Mouse (Mus musculus) lung, embryonic 16.5 days (tissue): ENCODE data around the gene Frat2. TPM values are rescaled to one million over a fixed set of nuclear protein-coding genes. Genes with fewer than 3 reads are reported as not detected.

ENCODE experiments used
- ATAC-seq: fragments of 200-750 bp; cut with Nextera tagmentation; 2 replicates; pipeline ENCODE4 v1.8.0; 2017; ENCODE audit warnings: low read depth, mild to moderate bottlenecking, moderate library complexity
- H3K27ac ChIP-seq: fragments of 300-500 bp; sonication (generic); 2 replicates; pipeline ENCODE4 v1.5.1; 2014; ENCODE audit warnings: mild to moderate bottlenecking, control low read depth, low read length
- H3K27me3 ChIP-seq: fragments of 300-500 bp; sonication (generic); 2 replicates; pipeline ENCODE4 v1.6.1; 2014; ENCODE audit warnings: low read depth, low read length, mixed read lengths; ENCODE audit not compliant: control insufficient read depth, insufficient read depth
- H3K36me3 ChIP-seq: fragments of 300-500 bp; sonication (generic); 2 replicates; pipeline ENCODE4 v1.6.1; 2014; ENCODE audit warnings: low read length; ENCODE audit not compliant: control insufficient read depth, insufficient read depth
- H3K4me1 ChIP-seq: fragments of 300-500 bp; sonication (generic); replicated peaks from 2 replicates; pipeline ENCODE4 v1.6.1; 2014; ENCODE audit warnings: low read length, mixed read lengths; ENCODE audit not compliant: control insufficient read depth, insufficient read depth
- H3K4me2 ChIP-seq: fragments of 300-500 bp; sonication (generic); 2 replicates; pipeline ENCODE4 v1.6.1; 2014; ENCODE audit warnings: low read depth, low read length, control low read depth
- H3K4me3 ChIP-seq: fragments of 300-500 bp; sonication (generic); 2 replicates; pipeline ENCODE4 v1.5.1; 2014; ENCODE audit warnings: mild to moderate bottlenecking, low read length, control low read depth
- H3K9ac ChIP-seq: fragments of 300-500 bp; sonication (generic); 2 replicates; pipeline ENCODE4 v1.6.1; 2014; ENCODE audit warnings: low read length, control low read depth
- H3K9me3 ChIP-seq: fragments of 300-500 bp; sonication (generic); 2 replicates; pipeline ENCODE4 v1.6.1; 2016; ENCODE audit warnings: low read length; ENCODE audit not compliant: control insufficient read depth
- WGBS: fragments of 180-500 bp; shearing (Covaris S2); extraction: QIAGEN DNeasy Blood & Tissue Kit; methylation state at CpG from one replicate; pipeline ENCODE4 v1.1.7; 2014; 5-methylcytosine and 5-hydroxymethylcytosine counted together
- polyA plus RNA-seq: library from polyadenylated mRNA; unstranded; fragments of >200 nt; fragmentation: Nextera tagmentation; extraction: Ambion mirVana; gene quantifications from 2 replicates; pipeline ENCODE4 v1.2.1, GENCODE M21; 2015

Frat2 gene
- polyA plus RNA-seq, 1 experiment from 2014 or later = 2.8 TPM

DNA sequence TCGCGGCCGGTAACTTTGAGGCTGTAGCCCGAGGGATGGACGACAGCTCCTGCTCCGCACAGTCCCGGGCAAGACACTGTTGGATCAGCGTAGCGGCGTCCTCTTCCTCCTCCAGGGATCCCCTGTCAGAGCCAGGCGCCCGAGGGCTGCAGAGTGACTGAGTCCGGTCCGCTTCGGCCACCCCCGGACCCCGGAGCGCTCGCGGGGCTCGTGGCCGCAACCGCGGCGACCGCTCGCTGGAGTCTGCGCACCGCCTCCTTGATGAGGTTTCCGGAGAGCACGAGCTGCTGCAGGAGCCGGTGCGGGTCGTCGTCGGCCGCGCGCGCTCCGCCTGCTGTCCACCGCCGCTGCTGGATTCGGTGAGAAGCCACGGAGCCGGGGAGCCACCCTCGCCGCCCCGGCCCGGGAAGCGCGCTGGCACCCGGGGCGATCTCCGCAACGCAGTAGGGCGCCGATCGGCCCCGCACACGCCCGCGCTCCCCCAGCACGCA lies 796 bp downstream of the Frat2 start:
- peak overlapping the region; percentile 76 for H3K9ac ChIP-seq
- under 1% methylated on average over 44 of the region's 64 CpGs for WGBS
- peaks cover 15% of the 10 kb centered on the region for H3K4me1 ChIP-seq
- no peaks in the 10 kb centered on the region; the same call in 1 of the 2 replicates for H3K27me3 ChIP-seq
- H3K9me3 ChIP-seq = no peaks in the 10 kb centered on the region
- peak overlapping the region; percentile 80 for H3K4me3 ChIP-seq
- ATAC-seq = peak; percentile 11; the same call in 1 of the 2 replicates
- no peaks in the 10 kb centered on the region for H3K36me3 ChIP-seq
- peak overlapping the region; percentile 91 for H3K27ac ChIP-seq
- H3K4me2 ChIP-seq = peak overlapping the region; percentile 93

DNA sequence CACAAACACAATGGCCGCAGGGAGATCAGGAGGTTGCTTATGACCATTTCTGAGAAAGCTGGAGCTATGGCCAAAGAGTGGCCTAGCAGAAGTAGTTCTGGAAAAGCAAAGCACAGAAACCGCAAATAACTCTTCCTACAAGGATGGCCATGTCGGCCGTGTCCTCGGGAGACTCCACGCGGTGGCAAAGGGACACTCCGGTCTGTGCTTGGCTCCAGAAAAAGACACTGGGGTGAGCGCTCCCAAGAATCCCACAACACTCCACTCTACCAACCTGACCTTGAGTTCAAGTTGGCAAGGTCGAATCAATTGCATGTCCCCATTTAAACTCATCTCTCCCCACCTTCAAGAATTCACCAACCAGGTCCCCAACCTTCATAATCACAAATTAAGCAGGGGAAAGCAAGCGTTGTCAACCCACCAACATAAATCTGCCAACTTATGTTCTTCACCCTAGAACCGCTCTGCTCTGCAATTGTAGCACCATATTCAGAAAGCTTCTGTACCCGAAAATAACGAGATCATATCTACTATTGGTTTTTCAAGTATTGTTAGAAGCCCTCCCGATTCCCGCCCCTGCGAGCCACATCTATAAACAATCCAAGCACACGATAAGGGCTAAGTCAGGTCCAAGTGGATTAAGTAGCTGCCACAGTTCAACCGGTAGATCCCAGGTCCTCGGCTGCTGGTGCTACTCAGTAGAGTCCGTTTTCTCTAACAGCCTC lies 1.4 kb downstream of the Frat2 start:
- whole genome bisulfite sequencing = 14% methylated on average over 21 of the region's 21 CpGs
- Histone ChIP-seq H3K4me3 (peak overlapping the region; percentile 80), H3K36me3 (no peaks in the 10 kb centered on the region), H3K4me1 (peaks cover 15% of the 10 kb centered on the region), H3K27me3 (no peaks in the 10 kb centered on the region; the same call in 1 of the 2 replicates), H3K27ac (no peak overlapping the region), H3K4me2 (peak overlapping the region; percentile 93), H3K9ac (peak overlapping the region; percentile 76), H3K9me3 (no peaks in the 10 kb centered on the region)
- no peak for ATAC-seq

DNA sequence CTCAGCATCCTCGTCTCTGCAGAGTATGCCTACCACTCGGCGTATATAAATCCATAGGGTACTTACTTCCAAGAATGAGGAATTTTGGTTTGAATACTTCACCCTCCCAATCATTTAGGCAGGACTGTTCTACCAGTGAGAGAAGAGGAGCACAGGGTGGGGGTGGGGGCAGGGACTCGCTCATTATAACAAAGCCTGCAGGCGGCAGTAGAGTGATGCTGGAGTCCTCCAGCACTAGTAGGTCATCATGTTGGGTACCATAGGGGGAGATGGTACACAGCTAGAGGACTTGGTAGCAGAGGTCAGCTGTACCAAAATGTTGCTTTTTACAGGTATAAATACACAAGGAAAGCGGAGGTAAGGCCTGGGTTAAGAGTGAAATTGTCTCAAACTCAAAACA lies 3.6 kb downstream of the Frat2 start:
- Histone ChIP-seq H3K4me3 (no peak overlapping the region), H3K4me1 (peaks cover 7% of the 10 kb centered on the region)

DNA sequence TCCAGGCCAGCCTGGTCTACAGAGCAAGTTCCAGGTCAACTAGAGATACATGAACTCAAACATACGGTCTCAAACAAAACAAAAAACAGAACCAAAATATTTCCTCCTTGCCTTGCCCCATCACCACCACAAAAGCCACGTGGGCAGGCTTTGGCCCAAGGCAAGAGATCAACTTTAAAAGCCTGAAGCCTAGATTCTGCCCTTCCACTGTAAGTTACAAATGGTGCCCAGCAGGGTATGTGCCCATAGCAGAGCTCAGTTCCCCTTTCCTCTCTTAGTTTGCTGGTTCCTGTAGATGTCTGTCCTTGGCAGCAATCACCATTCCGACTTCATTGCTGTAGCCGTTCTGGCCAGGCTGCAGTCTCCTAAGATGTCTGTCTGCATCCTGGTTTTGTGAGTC lies 5.2 kb downstream of the Frat2 start:
- Histone ChIP-seq H3K4me3 (no peak overlapping the region), H3K27me3 (peaks cover 4% of the 10 kb centered on the region), H3K9me3 (no peaks in the 10 kb centered on the region), H3K4me2 (no peak overlapping the region), H3K27ac (no peak overlapping the region), H3K36me3 (no peaks in the 10 kb centered on the region), H3K9ac (no peak overlapping the region), H3K4me1 (peaks cover 7% of the 10 kb centered on the region)
- WGBS = 73% methylated on average over 4 of the region's 4 CpGs
- ATAC-seq = no peak

More for the DNA sequence above, 3.6 kb downstream of the Frat2 start:
- WGBS = 83% methylated on average over 6 of the region's 6 CpGs
- H3K27ac ChIP-seq = no peak overlapping the region
- H3K9me3 ChIP-seq = no peaks in the 10 kb centered on the region
- peaks cover 2% of the 10 kb centered on the region for H3K27me3 ChIP-seq
- ATAC-seq = no peak
- H3K36me3 ChIP-seq = no peaks in the 10 kb centered on the region
- H3K4me2 ChIP-seq = no peak overlapping the region
- no peak overlapping the region for H3K9ac ChIP-seq

DNA sequence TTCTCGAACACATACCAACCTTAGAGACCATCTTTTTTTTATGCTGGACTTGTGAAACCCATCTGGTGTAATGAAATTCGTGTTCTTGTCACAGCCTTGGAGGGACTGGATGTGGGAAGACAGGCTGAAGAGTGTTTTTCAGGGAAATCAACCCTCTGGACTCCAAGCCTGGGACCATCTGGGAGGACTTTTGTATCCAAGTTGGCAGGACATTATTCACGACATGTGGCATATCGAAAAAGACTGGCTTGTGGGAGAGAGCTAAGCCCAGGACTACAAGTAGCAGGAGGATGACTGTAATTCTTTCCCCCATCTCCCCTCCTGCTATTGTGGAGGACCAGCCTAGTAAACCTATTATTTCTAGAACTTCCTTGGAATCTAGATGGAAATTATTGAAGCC lies 5.7 kb downstream of the Frat2 start:
- Histone ChIP-seq H3K4me2 (no peak overlapping the region), H3K27me3 (peaks cover 4% of the 10 kb centered on the region), H3K9me3 (no peaks in the 10 kb centered on the region), H3K4me1 (peaks cover 7% of the 10 kb centered on the region), H3K9ac (no peak overlapping the region), H3K36me3 (no peaks in the 10 kb centered on the region), H3K4me3 (no peak overlapping the region), H3K27ac (no peak overlapping the region)
- ATAC-seq = no peak
- 74% methylated on average over 4 of the region's 4 CpGs for WGBS

DNA sequence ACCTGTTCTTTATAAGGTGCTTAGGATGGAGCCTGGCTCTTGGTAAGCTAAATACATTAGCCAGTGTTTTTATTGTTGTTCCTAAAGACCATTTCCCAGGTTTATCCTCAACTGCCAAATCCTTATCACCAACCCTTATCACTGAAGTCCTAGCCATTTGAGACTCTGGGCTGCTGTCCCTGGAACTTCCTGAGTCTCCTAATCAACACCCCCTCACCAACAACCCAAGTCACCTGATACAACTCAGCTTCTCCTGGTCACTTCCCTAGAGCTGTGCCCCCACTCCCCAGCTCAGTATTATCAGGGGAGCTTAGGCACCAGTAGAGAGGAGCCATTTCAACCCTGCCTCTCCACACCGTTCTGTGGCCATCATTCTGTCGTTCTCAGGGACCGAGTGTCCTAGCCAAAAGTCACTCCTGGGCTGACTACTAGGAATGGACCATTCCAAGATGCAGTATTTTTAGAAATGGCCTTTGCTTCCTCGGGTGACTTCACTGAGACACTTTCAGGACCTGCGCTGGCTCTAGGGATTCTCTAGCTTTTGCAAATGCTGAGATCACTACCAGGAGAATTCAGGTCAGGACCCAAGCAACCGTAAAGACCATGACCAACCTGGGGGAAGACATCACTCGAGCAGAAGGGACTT lies 6.7 kb downstream of the Frat2 start:
- WGBS = 65% methylated on average over 7 of the region's 7 CpGs
- no peaks in the 10 kb centered on the region for H3K36me3 ChIP-seq

DNA sequence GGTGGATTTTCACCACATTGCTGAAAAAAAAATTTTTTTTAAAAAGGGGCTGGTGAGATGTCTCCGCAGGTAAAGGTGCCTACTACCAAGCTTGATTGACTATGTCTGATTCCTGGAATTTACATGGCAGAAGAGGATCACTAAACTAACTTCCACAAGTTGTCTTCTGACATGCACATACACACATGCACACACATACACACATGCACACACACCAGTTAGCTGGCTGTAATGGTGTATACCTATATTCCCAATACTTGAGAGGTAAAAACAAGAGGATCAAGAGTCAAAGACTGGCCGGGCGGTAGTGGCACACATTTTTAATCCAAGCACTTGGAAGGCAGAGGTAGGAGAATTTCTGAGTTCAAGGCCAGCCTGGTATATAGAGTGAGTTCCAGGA lies 8.2 kb downstream of the Frat2 start:
- Histone ChIP-seq H3K9me3 (no peaks in the 10 kb centered on the region), H3K9ac (no peak overlapping the region), H3K4me2 (no peak overlapping the region), H3K27me3 (peaks cover 4% of the 10 kb centered on the region; the same call in 1 of the 2 replicates), H3K4me3 (no peak overlapping the region), H3K4me1 (peaks cover 5% of the 10 kb centered on the region; the same call in 1 of the 2 replicates), H3K36me3 (no peaks in the 10 kb centered on the region), H3K27ac (no peak overlapping the region)
- no peak for ATAC-seq
- 90% methylated on average over 3 of the region's 3 CpGs for WGBS

More for the DNA sequence above, 6.7 kb downstream of the Frat2 start:
- ATAC-seq = no peak
- no peak overlapping the region for H3K4me3 ChIP-seq
- peaks cover 4% of the 10 kb centered on the region for H3K27me3 ChIP-seq
- H3K4me1 ChIP-seq = peaks cover under 1% of the 10 kb centered on the region
- H3K9me3 ChIP-seq = no peaks in the 10 kb centered on the region
- H3K27ac ChIP-seq = no peak overlapping the region
- H3K4me2 ChIP-seq = no peak overlapping the region
- no peak overlapping the region for H3K9ac ChIP-seq

DNA sequence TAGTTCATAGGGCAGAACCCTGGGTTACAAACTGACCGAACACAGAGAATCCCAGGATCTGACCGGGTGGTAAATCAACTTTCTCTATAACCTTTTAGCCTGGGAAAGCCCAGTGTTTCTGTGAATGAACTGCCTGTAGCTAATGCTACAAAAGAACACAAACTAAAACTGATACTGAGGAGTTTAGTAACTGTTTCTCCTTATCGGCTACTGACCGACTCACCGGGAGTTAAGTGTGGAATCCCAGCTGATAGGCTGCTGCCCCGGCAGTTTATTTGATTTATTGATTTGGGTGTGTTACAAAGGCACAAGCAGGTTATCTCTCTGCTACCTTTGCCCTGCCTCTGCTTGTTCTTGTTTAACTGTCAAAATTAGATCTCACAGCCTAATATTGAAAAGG lies 9.1 kb downstream of the Frat2 start:
- H3K4me3 ChIP-seq = no peak overlapping the region
- no peak overlapping the region for H3K9ac ChIP-seq
- H3K36me3 ChIP-seq = no peaks in the 10 kb centered on the region
- H3K27ac ChIP-seq = no peak overlapping the region
- no peak for ATAC-seq
- no peaks in the 10 kb centered on the region for H3K9me3 ChIP-seq
- no peak overlapping the region for H3K4me2 ChIP-seq
- 25% methylated on average over 6 of the region's 6 CpGs for WGBS
- peaks cover 4% of the 10 kb centered on the region; the same call in 1 of the 2 replicates for H3K27me3 ChIP-seq
- peaks cover 5% of the 10 kb centered on the region; the same call in 1 of the 2 replicates for H3K4me1 ChIP-seq

DNA sequence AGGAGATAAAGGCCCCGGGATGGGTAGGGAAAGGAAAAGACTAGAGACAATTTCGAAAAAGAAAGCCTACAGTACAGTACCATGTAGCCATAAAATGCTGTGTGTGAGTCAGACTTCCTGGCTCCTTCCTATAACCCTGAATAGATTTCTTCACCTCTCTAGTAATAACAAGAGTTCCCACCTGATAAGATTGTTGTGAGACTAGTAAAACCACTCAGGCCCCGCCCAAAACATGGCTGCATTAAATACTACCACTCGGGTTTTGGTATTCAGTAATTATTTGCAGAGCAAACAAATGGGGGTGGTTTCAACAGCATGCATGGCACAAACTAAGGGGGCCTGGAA lies 10.0 kb downstream of the Frat2 start:
- H3K27me3 ChIP-seq = peaks cover 8% of the 10 kb centered on the region
- H3K36me3 ChIP-seq = no peaks in the 10 kb centered on the region
- no peak overlapping the region for H3K4me3 ChIP-seq
- H3K27ac ChIP-seq = no peak overlapping the region
- H3K4me2 ChIP-seq = no peak overlapping the region
- ATAC-seq = peak; percentile 68; the same call in 1 of the 2 replicates
- H3K4me1 ChIP-seq = peaks cover 5% of the 10 kb centered on the region; the same call in 1 of the 2 replicates
- H3K9ac ChIP-seq = no peak overlapping the region
- 34% methylated on average over 4 of the region's 4 CpGs for WGBS
- H3K9me3 ChIP-seq = no peaks in the 10 kb centered on the region
